Mouse (Mus musculus) embryonic facial prominence, embryonic 10.5 days (tissue): ENCODE measurements at regions not wholly inside any gene's neighbourhood (a gene's known extent, or its start where the extent isn't known, plus 50 kb on each side); places are given as distances from the start of the nearest gene placed in this dataset.

Experiments used
- DNase-seq: peaks from one replicate; pipeline ENCODE4 v3.0.0-alpha.2; 2017; ENCODE audit warnings: low spot score
- H3K27ac ChIP-seq: fragments of 300-500 bp; sonication (generic); replicated peaks from 2 replicates; pipeline ENCODE4 v1.5.1; 2016; ENCODE audit warnings: mild to moderate bottlenecking
- H3K27me3 ChIP-seq: fragments of 300-500 bp; sonication (generic); replicated peaks from 2 replicates; pipeline ENCODE4 v1.6.1; 2016; ENCODE audit warnings: low read depth, mild to moderate bottlenecking; ENCODE audit not compliant: poor library complexity, severe bottlenecking
- H3K36me3 ChIP-seq: fragments of 300-500 bp; sonication (generic); replicated peaks from 2 replicates; pipeline ENCODE4 v1.6.1; 2016; ENCODE audit warnings: mild to moderate bottlenecking, moderate library complexity
- H3K4me1 ChIP-seq: fragments of 300-500 bp; sonication (generic); 2 replicates; pipeline ENCODE4 v1.6.1; 2016
- H3K4me3 ChIP-seq: fragments of 300-500 bp; sonication (generic); 2 replicates; pipeline ENCODE4 v1.5.1; 2016; ENCODE audit warnings: mild to moderate bottlenecking, moderate library complexity
- H3K9me3 ChIP-seq: fragments of 300-500 bp; sonication (generic); 2 replicates; pipeline ENCODE4 v1.6.1; 2016; ENCODE audit warnings: mild to moderate bottlenecking
- WGBS: fragments of 180-500 bp; shearing (Covaris S2); methylation state at CpG from one replicate; pipeline ENCODE4 v1.1.7; 2016; 5-methylcytosine and 5-hydroxymethylcytosine counted together

DNA sequence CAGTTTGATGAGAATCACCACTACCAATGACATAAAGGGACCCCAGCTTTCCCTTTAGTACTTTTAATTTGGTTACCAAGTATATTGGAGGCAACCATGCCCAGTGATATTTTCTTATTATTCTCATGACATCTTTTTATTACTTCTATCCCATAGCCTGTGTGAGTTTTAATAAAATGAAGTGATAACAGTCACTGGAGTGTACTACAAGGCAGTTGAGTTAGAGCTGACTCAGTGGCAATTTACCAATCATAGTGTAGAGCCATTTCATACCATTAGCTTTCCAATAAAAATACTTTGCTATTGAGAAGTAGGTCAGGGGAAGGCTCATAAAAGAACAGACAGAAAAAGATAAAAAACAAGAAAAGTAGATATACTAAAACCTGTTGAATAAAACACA, 353.2 kb upstream of the Galntl6 start:
- Histone ChIP-seq H3K4me1 (no peaks in the 10 kb centered on the region), H3K27ac (no peak overlapping the region), H3K4me3 (no peak overlapping the region), H3K36me3 (no peaks in the 10 kb centered on the region), H3K9me3 (no peaks in the 10 kb centered on the region), H3K27me3 (no peaks in the 10 kb centered on the region)
- no peak for DNase-seq

DNA sequence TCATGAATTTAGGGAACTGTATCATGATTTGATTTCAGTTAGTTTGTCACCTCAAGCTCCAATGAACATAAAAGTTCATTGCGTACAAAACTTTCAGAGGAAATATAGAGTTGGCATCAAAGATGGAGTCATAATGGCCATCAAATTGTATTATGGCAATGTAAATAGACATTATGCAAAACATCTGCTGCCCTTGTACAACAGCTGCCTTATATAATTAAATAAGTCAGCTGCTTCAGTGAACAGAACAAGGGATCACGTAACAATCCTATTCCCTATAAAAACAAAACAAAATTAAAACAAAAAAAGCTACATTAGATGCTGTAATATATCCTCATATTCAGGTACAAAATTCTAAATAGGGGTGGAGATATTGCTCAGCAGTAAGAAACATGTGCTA, 320.4 kb upstream of the Galntl6 start:
- no peaks in the 10 kb centered on the region for H3K4me1 ChIP-seq
- WGBS = 68% methylated on average over 2 of the region's 2 CpGs
- DNase-seq = no peak
- no peaks in the 10 kb centered on the region for H3K27me3 ChIP-seq
- no peaks in the 10 kb centered on the region for H3K9me3 ChIP-seq
- H3K36me3 ChIP-seq = no peaks in the 10 kb centered on the region
- H3K4me3 ChIP-seq = no peak overlapping the region
- H3K27ac ChIP-seq = no peak overlapping the region

DNA sequence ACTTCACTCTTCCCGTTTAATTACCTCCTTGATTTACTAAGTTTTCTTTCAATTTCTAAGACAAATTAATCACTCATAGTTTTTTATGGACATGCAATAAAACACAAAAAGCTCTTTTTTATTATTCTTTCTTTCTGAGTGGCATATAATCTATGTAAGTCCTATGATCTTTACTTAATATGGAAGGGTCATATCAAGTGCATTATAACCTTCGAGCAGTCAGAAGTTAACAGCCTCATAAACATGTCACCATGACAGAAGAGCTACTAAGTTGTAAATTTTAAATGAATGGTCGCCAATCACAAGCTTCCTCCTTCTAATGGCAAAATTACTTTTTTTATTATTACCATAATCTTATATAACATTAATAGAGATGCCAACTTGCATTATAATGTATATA, 312.2 kb upstream of the Galntl6 start:
- Histone ChIP-seq H3K27ac (no peak overlapping the region), H3K4me3 (no peak overlapping the region), H3K9me3 (no peaks in the 10 kb centered on the region), H3K36me3 (no peaks in the 10 kb centered on the region), H3K4me1 (no peaks in the 10 kb centered on the region), H3K27me3 (no peaks in the 10 kb centered on the region)
- no peak for DNase-seq
- 84% methylated on average over 3 of the region's 3 CpGs for WGBS

DNA sequence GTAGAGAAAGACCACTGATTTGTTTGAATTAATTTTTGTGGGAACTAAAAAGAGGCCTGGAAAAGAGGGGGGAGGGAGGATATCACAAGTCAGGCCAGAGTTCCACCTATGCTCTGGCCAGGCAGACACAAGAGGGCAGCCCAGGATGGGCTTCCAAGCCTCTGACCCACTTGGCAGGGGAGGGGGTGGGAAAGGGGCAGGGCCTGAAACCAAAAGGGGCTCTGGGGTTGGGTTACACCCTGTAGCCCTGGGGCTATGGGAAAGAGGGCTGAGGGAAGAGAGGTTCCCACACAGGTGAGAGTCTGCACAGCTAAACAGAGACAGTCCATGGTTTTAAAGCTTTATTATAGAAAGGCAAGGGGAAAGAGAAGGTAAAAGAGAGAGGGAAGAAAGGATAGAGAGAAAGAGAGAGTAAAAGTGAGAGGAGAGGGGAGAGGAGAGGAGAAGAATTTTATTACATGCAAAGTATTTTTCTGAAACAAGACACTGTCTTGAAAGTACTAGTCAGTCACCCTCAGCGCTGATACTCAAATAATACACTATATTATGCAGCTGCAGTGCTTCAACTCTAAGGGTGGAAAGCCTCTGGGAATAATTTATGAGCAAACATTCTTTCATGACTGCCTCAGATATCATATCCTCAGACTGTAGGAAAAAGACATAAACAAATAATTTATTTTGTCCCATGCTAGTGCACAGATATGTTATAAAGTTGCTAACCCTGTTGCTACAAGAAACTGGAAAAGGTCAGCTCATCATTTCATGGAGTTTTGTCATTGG, 262.3 kb upstream of the Galntl6 start:
- no peaks in the 10 kb centered on the region for H3K27me3 ChIP-seq
- no peak overlapping the region for H3K27ac ChIP-seq
- no peak overlapping the region for H3K4me3 ChIP-seq
- H3K36me3 ChIP-seq = no peaks in the 10 kb centered on the region
- peaks cover 3% of the 10 kb centered on the region; the same call in 1 of the 2 replicates for H3K4me1 ChIP-seq
- 66% methylated on average over 1 of the region's 1 CpGs for WGBS
- DNase-seq = peak; percentile 34
- no peaks in the 10 kb centered on the region for H3K9me3 ChIP-seq

DNA sequence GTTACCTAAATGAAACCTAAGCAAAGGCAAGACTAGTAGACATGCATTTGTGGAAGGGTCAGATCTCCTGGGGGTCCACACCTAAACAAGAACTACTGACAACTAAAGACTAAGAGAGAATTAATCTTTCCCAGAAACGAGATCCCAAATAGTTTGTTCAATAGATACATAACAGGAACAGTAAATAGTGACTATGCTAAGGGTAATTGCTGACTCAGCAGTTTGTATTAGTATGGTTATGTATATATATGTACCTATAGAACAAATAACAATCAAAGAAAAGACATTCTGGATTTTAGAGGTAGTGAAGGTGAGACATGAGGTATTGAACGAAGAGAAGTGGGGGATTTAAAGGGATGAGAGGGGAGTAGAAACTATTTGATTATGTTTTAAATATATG, 218.3 kb upstream of the Galntl6 start:
- Histone ChIP-seq H3K27ac (no peak overlapping the region), H3K27me3 (no peaks in the 10 kb centered on the region), H3K9me3 (no peaks in the 10 kb centered on the region), H3K4me3 (no peak overlapping the region), H3K36me3 (no peaks in the 10 kb centered on the region), H3K4me1 (no peaks in the 10 kb centered on the region)
- WGBS = 87% methylated on average over 2 of the region's 2 CpGs
- DNase-seq = no peak

DNA sequence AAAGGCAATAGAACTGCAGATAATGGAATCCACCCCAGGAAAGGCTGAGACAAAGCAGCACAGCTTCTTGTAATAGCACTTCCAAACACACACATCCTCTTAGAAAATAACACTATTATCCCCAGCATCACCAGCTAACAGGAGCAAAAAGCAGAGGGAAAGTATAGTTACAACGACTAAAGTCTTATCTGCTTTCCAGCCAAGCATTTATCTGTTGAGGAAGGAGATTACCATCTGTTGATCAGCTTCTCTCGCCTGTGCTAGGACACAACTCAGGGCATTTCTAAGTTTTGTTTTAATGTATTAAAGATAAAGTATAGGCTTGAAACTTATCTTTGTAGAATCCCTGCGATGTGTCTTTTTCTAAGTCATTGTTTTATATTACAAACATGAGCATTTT, 200.8 kb upstream of the Galntl6 start:
- Histone ChIP-seq H3K9me3 (no peaks in the 10 kb centered on the region), H3K27me3 (no peaks in the 10 kb centered on the region), H3K27ac (no peak overlapping the region), H3K36me3 (no peaks in the 10 kb centered on the region), H3K4me1 (no peaks in the 10 kb centered on the region), H3K4me3 (no peak overlapping the region)
- DNase-seq = no peak
- WGBS = 61% methylated on average over 3 of the region's 3 CpGs

DNA sequence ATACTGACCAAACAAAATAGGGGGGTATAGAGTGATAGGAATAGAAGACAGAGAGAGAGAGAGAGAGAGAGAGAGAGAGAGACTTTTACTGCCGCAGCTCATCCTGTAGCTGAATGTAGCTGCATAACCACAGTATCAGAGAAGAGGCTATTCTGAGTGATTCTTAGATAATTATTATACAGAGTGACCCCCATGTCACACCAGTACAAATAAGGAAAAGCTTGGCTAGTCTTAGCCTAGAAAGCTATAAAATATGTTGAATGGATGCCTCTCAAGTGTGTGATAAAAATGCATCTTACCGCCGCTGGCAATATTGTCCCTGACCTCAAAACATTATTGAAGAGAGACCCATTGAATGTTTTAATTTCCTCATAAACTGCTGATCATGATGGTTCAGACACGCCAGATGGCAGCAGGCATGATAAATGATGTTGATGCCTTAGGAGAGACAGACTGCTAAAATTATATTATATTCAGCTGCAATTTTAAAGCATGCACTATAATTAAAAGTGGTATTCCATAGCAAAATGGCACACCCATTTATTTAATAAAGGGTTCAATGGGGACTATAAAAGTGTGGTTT, 178.9 kb upstream of the Galntl6 start:
- no peaks in the 10 kb centered on the region for H3K27me3 ChIP-seq
- H3K36me3 ChIP-seq = no peaks in the 10 kb centered on the region
- H3K9me3 ChIP-seq = no peaks in the 10 kb centered on the region
- H3K4me1 ChIP-seq = no peaks in the 10 kb centered on the region
- DNase-seq = no peak
- WGBS = 91% methylated on average over 4 of the region's 4 CpGs
- H3K27ac ChIP-seq = no peak overlapping the region
- H3K4me3 ChIP-seq = no peak overlapping the region
